Mouse (Mus musculus): ENCODE measurements at regions not wholly inside any gene's neighbourhood (a gene's known extent, or its start where the extent isn't known, plus 50 kb on each side); places are given as distances from the start of the nearest gene placed in this dataset.
"Not testable (repeated sequence)": the region's sequence is repeated elsewhere in the genome, so short reads cannot be mapped to it uniquely, and the experiment has no call there.

GRCm38 (mm10) chr16:76527106-76527949, 153.7 kb upstream of the Nrip1 start:
- DNase-seq (ENCODE audit: low spot score in 2 of 2) = no peak

GRCm38 (mm10) chr16:76525563-76525962, 151.9 kb upstream of the Nrip1 start:
- DNase-seq (ENCODE audit: low spot score in 2 of 2) = no peak

- DNase-seq (ENCODE audit: low spot score in 2 of 2) = no peak
Observed at GRCm38 (mm10) chr16:76524921-76525320, 151.3 kb upstream of the Nrip1 start.

- DNase-seq (ENCODE audit: low spot score in 2 of 2) = no peak
Observed at GRCm38 (mm10) chr16:76521142-76521541, 147.5 kb upstream of the Nrip1 start.

- no peak for DNase-seq (ENCODE audit: low spot score in 2 of 2)
Observed at GRCm38 (mm10) chr16:76520643-76520993, 147.0 kb upstream of the Nrip1 start.

- no peak for DNase-seq (ENCODE audit: low spot score in 2 of 2)
Observed at GRCm38 (mm10) chr16:76519911-76520642, 146.4 kb upstream of the Nrip1 start.

- DNase-seq (ENCODE audit: low spot score in 2 of 2) = peak in 1 of 2 experiments; percentile 11
Observed at GRCm38 (mm10) chr16:76510861-76511260, 137.2 kb upstream of the Nrip1 start.

GRCm38 (mm10) chr16:76509109-76509650, 135.6 kb upstream of the Nrip1 start:
- no peak for DNase-seq (ENCODE audit: low spot score in 2 of 2)

- no peak for DNase-seq (ENCODE audit: low spot score in 2 of 2)
Observed at GRCm38 (mm10) chr16:76507191-76507746, 133.6 kb upstream of the Nrip1 start.

- DNase-seq (ENCODE audit: low spot score in 2 of 2) = no peak
Observed at GRCm38 (mm10) chr16:76506240-76506639, 132.6 kb upstream of the Nrip1 start.

- DNase-seq (ENCODE audit: low spot score in 2 of 2) = no peak
Observed at GRCm38 (mm10) chr16:76499686-76500400, 126.2 kb upstream of the Nrip1 start.

- DNase-seq (ENCODE audit: low spot score in 2 of 2) = no peak
Observed at GRCm38 (mm10) chr16:76498233-76498632, 124.6 kb upstream of the Nrip1 start.

- DNase-seq (ENCODE audit: low spot score in 2 of 2) = no peak
Observed at GRCm38 (mm10) chr16:76497041-76497808, 123.6 kb upstream of the Nrip1 start.

GRCm38 (mm10) chr16:76483419-76483818, 109.8 kb upstream of the Nrip1 start:
- DNase-seq (ENCODE audit: low spot score in 2 of 2) = no peak

GRCm38 (mm10) chr16:76481966-76482365, 108.3 kb upstream of the Nrip1 start:
- no peak for DNase-seq (ENCODE audit: low spot score in 2 of 2)

- DNase-seq (ENCODE audit: low spot score in 2 of 2) = no peak
Observed at GRCm38 (mm10) chr16:76477474-76477873, 103.8 kb upstream of the Nrip1 start.

GRCm38 (mm10) chr16:76474481-76474880, 100.9 kb upstream of the Nrip1 start:
- DNase-seq (ENCODE audit: low spot score in 2 of 2) = no peak

- no peak for DNase-seq (ENCODE audit: low spot score in 2 of 2)
Observed at GRCm38 (mm10) chr16:76472386-76472785, 98.8 kb upstream of the Nrip1 start.

GRCm38 (mm10) chr16:76471081-76471480, 97.5 kb upstream of the Nrip1 start:
- no peak for DNase-seq (ENCODE audit: low spot score in 2 of 2)

- DNase-seq (ENCODE audit: low spot score in 2 of 2) = no peak
Observed at GRCm38 (mm10) chr16:76459521-76459920, 85.9 kb upstream of the Nrip1 start.

GRCm38 (mm10) chr16:76456300-76456599, 82.6 kb upstream of the Nrip1 start:
- DNase-seq (ENCODE audit: low spot score in 2 of 2) = not testable (repeated sequence)

Measured in layer of hippocampus, adult 18-20 months (tissue).